Mouse (Mus musculus) left cerebral cortex, postnatal 10 days (tissue): ENCODE measurements around the gene Siah3. TPM values are rescaled to one million over a fixed set of nuclear protein-coding genes. Genes with fewer than 3 reads are reported as not detected.
A peak's percentile ranks its signal among the peaks of the same experiment; 100 is the strongest.
"Not testable (repeated sequence)": the region's sequence is repeated elsewhere in the genome, so short reads cannot be mapped to it uniquely, and the experiment has no call there.

Source experiments
- DNase-seq, 2 experiments: peaks; one replicate each; pipeline ENCODE4 v3.0.0; 2021 to 2022; ENCODE audit warnings: low spot score in 2 of 2, mixed read lengths in 1 of 2; ENCODE audit errors: extremely low spot score in 1 of 2
- intact Hi-C: fragments of 180-260 bp; cut with DNase I; formaldehyde crosslinking; loops from one replicate; pipeline ENCODE4 v1.15.1; 2025
- total RNA-seq, 2 experiments: library from RNA; stranded (reverse); gene quantifications; 2 replicates each; pipeline ENCODE4 v1.2.3; 2021

Siah3 gene
- 10 to 100 TPM; 10.4 to 12.4 TPM for total RNA-seq

DNA sequence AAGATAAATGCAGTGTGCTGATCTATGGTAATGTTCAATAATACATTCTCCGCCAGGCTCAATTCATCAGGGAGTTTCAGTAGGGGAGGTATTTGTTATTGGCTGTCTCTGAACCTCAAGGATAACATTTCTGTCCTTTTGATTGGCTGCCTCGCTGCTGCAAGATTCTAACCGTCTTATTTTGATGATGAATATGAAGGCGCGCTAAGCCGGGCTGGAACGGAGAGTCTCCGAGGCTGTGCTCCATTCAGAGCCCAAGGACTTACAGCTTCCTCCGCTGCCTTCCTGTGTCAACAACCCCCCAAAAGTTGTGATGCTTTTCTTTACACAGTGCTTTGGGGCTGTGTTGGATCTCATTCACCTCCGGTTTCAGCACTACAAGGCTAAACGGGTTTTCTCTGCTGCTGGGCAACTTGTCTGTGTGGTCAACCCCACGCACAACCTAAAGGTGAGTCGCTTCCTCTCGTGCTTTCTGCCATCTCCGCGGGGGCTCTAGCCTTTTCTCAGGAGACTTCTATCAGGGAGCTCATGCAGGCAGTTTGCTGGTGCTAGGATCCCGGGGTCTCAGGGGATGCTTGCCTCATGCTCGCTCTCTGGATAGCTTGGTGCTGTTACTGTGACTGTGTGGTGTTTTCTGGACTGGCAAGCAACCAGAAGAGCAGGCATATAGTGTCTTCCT lies at the start of gene Siah3:
Gene Siah3 (plus strand): TSS at position 240 of the 679 bp plus-strand sequence.
- intact Hi-C loops: loop anchor here (10.0 kb wide), 1 partner anchor 189 kb away; the partner anchor contains the start of gene Erich6b
- DNase-seq: peak in 1 of 2 experiments; percentile 47

DNA sequence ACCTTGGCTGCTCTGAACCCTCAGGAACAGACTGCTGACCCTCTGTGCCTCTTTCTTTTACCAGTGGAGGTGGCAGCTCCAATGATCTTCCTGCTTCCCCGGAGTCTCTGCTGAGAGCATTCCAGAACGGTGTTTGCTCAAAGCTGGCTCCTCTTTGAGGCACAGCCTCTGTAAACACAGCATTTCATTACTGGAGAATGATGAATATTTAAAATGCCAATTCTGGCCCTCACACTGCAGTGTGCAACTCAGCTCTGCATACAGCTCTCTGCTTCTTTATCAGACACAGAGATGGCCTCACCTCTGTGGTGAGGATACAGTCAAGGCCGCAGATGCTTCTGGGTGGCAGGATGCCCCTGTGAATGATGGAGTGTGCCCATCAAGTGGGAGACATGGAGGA lies 46.0 kb upstream of the Siah3 start:
- no peak for DNase-seq
- intact Hi-C loops: no loop called here

DNA sequence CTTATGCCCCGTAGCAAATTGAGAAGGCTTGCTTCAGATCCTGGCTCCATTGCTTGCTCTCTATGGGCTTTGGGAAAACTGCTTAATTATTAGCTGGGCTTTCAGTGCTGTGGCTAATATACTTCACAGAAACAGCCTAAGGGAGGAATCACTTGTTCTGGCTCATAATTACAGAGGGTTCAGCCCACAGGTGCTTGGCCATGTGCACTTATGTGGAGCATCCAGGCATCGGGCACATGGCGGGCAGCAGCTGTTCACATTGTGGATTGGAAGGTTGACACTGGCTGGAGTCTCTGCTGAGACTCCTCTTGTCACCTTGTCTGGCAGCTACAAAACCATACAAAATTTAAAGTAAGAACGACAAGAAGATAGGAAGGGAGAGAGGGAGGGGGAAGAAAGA lies 45.4 kb upstream of the Siah3 start:
- intact Hi-C loops: no loop called here
- no peak for DNase-seq

DNA sequence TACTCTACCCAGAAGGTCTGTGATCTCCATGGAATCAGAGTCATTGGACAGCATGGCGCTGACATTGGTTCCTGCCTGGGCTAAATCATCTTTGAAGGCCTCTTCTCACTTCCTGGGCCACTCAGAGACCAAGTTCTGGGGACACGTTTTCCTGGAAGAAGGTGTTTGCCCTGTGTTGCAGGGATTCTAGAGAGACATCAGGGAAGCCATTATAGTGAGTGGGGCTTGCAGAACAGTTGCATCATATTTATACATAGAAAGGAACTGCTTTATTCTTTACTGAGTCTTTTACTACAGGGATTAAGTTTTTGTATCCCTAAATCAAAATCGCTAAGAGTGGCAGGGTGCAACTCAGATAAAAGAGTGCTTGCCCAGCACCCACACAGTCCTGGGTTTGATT lies 37.1 kb upstream of the Siah3 start:
- no peak for DNase-seq
- intact Hi-C loops: no loop called here

DNA sequence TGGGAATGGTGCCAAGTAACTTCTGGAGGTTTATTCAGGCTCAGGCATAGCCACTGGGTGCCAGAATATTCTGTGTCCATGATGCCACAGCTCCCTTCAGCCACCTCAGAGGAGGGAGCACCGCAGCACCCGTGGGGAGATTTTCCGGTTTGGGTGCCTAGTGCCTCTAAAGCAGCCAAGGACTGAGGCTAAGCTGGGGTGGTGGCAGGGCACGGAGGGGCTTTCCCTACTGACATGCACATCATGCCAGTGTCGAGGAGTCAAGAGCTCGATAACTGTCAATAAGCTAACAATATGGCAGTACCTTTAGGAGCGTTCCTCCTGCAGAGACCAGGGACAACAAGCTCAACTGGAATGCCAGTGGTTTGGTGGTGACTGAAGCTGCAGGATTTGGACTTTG lies 35.9 kb upstream of the Siah3 start:
- intact Hi-C loops: no loop called here

DNA sequence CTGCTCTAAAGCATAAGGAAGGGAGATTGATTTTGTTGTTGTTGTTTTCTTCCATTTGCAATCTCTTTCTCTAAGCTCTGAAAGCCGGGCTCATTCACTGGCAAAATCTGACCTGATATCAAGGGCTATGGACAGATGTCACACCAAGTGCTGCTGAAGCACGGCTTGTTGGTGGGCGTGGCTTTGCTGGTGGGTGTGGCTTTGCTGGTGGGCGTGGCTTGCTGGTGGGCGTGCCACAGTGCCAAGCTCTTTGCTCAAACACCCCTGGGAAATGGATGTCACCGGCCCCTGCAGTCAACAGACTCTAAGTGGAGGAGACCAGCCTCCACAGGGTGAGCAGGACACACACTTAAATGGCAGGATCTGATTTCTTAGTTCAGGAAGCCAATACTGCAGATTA lies 35.0 kb upstream of the Siah3 start:
- no peak for DNase-seq
- intact Hi-C loops: no loop called here

More for the DNA sequence above, 35.9 kb upstream of the Siah3 start:
- no peak for DNase-seq

DNA sequence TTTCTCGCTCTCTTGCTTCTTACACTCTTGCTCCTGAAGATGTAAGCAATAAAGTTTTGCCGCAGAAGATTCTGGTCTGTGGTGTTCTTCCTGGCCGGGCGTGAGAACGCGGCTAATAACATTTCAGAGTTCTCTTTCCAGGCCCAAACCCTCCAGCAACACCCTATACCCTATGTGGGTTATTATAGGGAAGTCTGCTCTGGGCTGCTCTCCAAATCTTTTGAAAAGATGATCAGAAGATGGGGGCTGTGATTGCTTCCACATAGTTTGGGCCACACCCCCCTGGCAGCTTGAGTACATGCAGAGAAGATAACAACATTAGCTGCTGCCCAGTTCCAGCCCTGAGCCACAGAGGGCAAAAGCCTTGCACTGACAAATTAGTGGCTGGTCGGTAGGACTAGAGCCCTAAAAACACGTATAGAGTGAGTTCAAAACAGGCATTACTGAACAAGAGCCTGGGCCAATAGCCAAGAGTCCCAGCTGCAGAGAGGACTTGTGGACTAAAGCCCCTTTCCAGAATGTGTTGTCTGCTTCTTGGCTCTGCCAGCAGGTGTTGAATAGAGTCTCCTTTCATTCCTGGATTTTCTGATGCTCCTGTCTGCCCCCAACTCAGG lies 24.5 kb upstream of the Siah3 start:
- DNase-seq: no peak
- intact Hi-C loops: no loop called here

DNA sequence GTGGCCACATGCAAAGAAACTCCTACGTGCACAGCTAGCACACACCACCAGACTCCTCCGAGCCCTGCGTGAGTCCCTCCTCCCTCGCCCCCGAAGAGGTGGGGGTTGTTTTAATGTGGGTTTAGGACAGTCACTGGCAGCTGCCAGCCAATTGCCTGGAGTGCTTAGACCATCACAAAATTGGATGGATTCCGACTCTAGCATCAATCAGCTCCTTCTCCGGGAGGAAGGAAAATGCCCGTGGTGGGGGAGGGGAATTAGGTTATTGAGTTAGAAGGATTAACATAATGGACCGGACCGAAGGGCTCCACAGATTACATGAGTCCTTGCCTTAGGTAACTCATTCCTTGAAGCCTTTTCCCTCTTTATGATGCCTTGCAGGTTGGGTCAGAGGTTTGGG lies 22.9 kb upstream of the Siah3 start:
- intact Hi-C loops: no loop called here
- DNase-seq: no peak

DNA sequence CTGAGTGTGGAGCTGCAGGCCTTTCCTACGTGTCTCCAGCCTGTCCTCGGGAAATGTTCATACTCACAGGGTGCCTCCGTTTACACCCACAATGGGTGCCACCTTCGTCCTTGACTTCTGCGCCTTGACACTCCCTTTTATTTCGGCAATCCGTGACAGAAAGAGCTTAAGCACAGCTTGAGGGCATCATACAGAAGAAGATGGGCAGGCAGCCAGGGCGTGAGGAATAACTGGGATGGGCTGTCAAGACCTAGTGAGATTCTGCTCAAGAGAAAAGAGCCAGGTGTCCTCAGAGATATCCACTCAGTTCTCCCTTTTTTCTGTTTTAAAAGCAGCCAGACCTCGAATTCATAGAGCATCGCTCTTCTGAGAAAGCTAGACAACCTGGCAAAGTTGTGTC lies 21.2 kb upstream of the Siah3 start:
- no peak for DNase-seq
- intact Hi-C loops: no loop called here

DNA sequence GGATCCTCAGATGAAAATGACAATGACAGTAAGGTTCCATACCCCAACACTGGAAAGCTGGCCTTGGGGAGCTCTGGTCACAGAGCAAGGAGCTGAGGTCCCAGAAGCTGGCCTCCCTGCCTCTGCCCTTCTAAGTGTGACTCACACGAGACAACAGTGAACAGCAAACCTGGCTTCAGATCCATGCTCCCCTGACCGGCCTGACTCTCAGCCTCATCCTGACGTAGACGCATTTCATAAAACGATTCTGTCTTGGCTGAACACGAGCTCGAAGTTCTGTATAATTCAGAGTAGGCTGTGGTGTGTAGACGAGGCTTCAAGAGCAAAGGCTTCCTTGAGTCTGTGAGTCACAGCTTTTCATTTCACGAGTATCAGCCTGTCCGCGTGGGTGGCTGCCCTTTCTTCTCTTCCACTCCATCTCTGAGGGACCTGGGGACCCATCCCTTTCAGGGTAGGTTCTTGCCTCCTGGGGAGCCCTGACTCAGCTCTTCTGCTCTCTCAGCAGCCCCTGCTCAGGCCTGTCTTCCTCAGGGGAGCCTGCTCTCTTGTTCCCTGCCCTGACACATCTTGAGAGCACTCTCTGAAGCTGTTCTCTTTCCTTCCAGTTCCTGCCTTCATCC lies 11.2 kb upstream of the Siah3 start:
- intact Hi-C loops: loop anchor here (10.0 kb wide), 1 partner anchor 220 kb away; no protein-coding TSS in a partner anchor
- DNase-seq: no peak

DNA sequence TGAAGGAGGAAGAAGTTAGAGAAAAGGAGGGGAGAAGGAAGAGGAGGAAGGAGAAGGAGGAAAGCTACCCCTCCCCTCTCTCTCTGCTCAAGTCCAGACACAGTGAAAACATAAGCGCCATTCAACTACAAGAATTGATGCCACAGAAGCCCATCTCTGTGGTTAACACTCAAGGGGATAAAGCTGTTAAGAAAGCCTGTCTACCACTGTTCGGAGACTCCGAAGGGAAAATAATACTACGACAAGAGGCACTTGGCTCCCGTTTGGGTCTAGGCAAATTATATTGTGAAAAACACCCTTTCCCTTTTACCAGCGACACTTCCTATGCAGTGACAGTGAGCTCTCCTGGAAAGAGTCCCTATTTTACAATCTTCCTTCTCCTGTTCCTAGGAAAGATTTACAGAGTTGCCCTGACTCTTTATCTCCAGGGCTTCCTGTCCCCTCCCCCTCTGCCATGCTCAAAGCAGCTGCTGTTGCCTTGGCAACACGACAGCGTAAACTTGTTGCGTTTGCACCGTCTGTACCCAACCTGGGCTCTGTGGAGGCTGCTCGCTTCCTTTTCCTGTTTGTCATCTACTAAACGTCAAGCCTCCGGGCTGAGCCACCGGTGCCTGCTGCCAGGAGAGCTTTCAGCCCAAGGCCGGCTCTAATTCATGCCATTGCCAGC lies 10.4 kb upstream of the Siah3 start:
- peak; percentile 83 to 89 for DNase-seq
- intact Hi-C loops: loop anchor here (10.0 kb wide), 1 partner anchor 221 kb away; no protein-coding TSS in a partner anchor

DNA sequence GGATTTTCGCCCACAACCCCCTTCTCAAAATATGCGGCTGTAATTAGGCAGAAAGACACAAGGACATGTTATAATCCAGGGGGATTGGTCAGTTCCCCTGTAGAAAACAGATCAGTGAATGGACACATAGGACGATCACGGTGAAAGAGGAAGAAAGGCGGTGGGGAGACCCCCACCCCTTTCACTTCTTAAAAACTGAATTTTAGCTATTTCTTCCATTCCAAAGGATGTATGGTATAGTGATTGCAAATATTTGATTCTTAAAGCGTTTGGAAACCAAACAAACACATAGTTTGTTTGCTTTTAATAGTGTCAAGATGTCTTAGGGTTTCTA lies 9.9 kb upstream of the Siah3 start:
- DNase-seq: no peak
- intact Hi-C loops: loop anchor here (10.0 kb wide), 1 partner anchor 221 kb away; no protein-coding TSS in a partner anchor

DNA sequence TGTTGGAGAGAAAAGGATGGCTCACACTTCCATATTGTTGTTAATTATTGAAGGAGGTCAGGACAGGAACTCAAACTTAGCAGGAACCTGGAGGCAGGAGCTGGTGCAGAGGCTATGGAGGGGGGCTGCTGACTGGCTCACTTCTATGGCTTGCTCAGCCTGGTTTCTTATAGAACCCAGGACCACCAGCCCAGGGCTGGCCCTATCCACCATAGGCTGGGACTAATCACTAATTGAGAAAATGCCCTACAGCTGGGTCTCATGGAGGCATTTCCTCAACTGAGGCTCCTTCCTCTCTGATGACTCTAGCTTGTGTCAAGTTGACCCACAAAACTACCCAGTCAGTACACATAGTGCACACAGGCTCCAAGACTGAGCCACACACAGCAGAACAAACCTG lies 9.5 kb upstream of the Siah3 start:
- intact Hi-C loops: loop anchor here (10.0 kb wide), 1 partner anchor 222 kb away; no protein-coding TSS in a partner anchor
- not testable (repeated sequence) for DNase-seq

DNA sequence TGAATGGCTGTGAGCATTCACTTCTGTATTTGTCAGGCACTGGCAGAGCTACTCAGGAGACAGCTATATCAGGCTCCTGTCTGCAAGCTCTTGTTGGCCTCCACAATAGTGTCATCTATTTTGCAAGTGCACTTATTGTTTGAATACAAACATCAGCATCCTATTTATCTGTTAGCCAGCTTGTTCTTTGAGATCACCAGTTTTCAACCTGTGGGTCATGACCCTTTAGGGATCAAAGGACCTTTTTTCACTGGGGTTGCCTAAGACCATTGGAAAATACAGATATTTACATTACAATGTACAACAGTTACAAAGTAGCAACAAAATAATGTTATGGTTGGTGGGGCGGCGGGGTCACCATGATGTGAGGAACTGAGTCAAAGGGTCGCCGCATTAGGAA lies 1.9 kb upstream of the Siah3 start:
- intact Hi-C loops: loop anchor here (10.0 kb wide), 1 partner anchor 191 kb away; the partner anchor contains the start of gene Erich6b
- DNase-seq: no peak

DNA sequence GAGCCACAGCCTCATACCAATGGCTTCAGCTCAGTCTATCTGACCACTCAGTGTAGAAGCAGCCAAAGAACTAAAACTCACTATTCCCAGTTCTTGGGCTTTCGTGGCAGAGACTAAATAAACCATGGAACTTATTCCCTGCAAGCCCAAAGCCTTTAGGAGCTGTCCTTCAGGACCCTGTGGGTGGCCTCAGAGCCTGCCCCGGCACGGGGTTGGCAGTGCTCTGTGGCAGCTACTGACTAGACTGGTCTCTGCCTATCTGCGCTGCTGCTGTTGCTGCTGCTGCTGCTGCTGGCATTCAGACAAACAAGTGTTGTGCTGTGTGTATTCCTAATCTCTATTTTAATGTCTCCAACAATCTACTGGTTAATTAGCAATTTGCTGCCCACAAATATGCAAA lies 1.1 kb upstream of the Siah3 start:
- intact Hi-C loops: loop anchor here (10.0 kb wide), 1 partner anchor 190 kb away; the partner anchor contains the start of gene Erich6b
- no peak for DNase-seq

DNA sequence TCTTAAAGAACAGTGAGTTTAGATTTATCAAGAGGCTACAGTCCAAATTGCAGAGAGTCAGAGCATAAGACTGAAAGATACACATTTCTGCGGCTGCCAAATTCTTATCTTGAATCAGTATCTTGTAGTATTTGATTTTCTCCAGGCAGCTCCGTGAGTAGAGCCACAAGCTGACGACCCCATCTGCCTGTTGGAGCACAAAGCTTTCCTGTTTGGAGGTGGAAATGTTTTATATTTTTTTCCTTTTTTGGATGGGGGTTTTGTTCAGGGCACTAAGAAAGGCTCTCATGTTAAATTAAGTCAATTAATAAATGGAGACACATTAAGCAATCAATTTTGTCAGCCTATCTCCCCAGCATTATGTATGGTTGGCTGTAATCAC lies 430 bp upstream of the Siah3 start:
- DNase-seq: no peak
- intact Hi-C loops: loop anchor here (10.0 kb wide), 1 partner anchor 189 kb away; the partner anchor contains the start of gene Erich6b

DNA sequence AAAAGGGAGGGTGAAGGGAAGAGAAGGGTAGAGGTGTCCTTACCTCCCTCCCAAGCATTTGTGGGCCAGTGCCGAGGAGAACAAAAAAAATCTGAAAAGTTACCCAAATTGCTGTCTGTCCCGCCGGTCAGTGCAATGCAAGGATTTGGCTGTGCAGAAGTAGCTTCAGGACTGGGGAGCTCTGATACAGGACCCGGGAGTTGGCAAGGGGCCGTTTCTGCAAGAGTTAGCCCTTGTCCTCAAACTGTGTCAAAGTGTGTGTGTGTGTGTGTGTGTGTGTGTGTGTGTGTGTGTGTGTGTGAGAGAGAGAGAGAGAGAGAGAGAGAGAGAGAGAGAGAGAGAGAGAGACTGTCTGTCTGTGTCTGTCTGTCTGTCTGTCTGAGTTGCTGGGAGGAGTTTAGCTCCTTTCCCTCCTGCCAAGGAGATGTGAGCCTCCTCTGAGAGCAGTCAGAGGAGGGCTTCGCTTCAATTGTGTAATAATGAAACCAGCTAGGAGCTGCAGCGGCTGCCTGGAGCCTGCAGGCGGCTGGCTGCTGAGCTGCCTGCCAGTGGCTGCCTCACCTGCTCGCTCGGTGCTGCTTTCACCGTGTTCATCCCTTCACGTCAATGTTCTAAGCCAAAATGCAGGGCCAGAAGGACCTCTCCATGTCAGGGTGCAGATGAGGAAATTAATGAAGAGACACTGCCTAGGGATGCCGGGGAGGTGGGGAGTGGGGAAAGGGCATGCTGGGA lies 873 bp downstream of the Siah3 start:
- peak in 1 of 2 experiments; percentile 60 for DNase-seq
- intact Hi-C loops: loop anchor here (10.0 kb wide), 1 partner anchor 188 kb away; the partner anchor contains the start of gene Erich6b

DNA sequence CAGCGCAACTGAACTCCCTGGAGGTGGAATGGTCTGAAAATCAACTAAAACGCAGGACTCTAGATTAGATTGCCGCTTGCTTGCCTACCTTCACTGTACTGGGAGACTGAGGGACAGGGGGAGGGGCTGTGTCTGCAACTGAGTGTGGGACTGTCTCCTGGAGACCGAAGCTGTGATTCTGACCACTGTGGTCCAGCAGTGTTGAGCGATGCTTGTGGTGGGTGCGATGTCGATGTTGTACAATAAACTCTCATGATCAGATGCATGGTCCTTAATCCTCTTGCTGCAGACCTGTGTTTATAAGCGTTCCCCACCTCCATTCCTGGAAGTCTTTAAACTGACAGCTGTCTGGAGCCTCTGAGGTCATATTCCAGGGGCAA lies 1.4 kb downstream of the Siah3 start:
- intact Hi-C loops: loop anchor here (10.0 kb wide), 1 partner anchor 188 kb away; the partner anchor contains the start of gene Erich6b
- DNase-seq: peak in 1 of 2 experiments; percentile 39

DNA sequence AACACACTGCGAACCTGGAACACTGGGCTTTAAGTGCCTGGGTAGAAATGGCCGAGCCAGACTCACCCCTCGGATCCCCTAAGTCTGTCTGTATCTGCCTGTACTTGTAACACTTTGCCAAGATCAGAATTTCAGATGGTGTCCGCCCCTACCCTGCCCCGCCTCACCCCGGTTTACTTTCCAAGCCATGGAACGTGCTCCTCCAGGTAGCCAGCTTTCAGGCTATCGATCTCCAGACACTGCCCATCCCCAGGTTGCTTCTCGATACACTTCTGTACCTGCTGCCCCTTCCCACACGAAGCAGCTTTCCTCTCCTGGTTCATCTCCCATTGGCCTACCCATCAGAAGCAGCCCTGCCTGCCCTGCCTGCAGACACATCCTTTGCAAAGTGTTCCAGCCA lies 3.6 kb downstream of the Siah3 start:
- intact Hi-C loops: loop anchor here (10.0 kb wide), 1 partner anchor 185 kb away; the partner anchor contains the start of gene Erich6b
- DNase-seq: no peak
